Mouse (Mus musculus) retina, adult 2 months (tissue): ENCODE results near the gene Sorcs2.
A peak's percentile ranks its signal among the peaks of the same experiment; 100 is the strongest.
"Not testable (repeated sequence)": the region's sequence is repeated elsewhere in the genome, so short reads cannot be mapped to it uniquely, and the experiment has no call there.

Experiments
- DNase-seq: peaks from one replicate; pipeline ENCODE4 v3.0.0-alpha.2; 2012; ENCODE audit warnings: low read depth, low spot score

Gene Sorcs2

GRCm38 (mm10) chr5:36304299-36304980 is 93.5 kb downstream of the Sorcs2 start:
- DNase-seq: no peak

GRCm38 (mm10) chr5:36301166-36301565 is 96.8 kb downstream of the Sorcs2 start:
- peak; percentile 18 for DNase-seq

GRCm38 (mm10) chr5:36298049-36298448 is 99.9 kb downstream of the Sorcs2 start:
- DNase-seq: no peak

- no peak for DNase-seq
Observed at GRCm38 (mm10) chr5:36297246-36297645, 100.7 kb downstream of the Sorcs2 start.

GRCm38 (mm10) chr5:36293109-36293900 is 104.6 kb downstream of the Sorcs2 start:
- no peak for DNase-seq

GRCm38 (mm10) chr5:36292321-36292720 is 105.6 kb downstream of the Sorcs2 start:
- DNase-seq: no peak

GRCm38 (mm10) chr5:36291191-36291590 is 106.7 kb downstream of the Sorcs2 start:
- DNase-seq: no peak

GRCm38 (mm10) chr5:36285405-36285804 is 112.5 kb downstream of the Sorcs2 start:
- no peak for DNase-seq

GRCm38 (mm10) chr5:36279896-36280295 is 118.0 kb downstream of the Sorcs2 start:
- no peak for DNase-seq

- no peak for DNase-seq
Observed at GRCm38 (mm10) chr5:36274684-36275394, 123.1 kb downstream of the Sorcs2 start.

- DNase-seq: no peak
Observed at GRCm38 (mm10) chr5:36267194-36267769, 130.7 kb downstream of the Sorcs2 start.

GRCm38 (mm10) chr5:36260862-36261261 is 137.1 kb downstream of the Sorcs2 start:
- no peak for DNase-seq

GRCm38 (mm10) chr5:36259691-36260124 is 138.2 kb downstream of the Sorcs2 start:
- DNase-seq: no peak

- DNase-seq: no peak
Observed at GRCm38 (mm10) chr5:36258387-36259181, 139.4 kb downstream of the Sorcs2 start.

- no peak for DNase-seq
Observed at GRCm38 (mm10) chr5:36257008-36257407, 140.9 kb downstream of the Sorcs2 start.

GRCm38 (mm10) chr5:36254642-36255516 is 143.1 kb downstream of the Sorcs2 start:
- DNase-seq: no peak

- no peak for DNase-seq
Observed at GRCm38 (mm10) chr5:36252746-36253504, 145.0 kb downstream of the Sorcs2 start.

- no peak for DNase-seq
Observed at GRCm38 (mm10) chr5:36248022-36248421, 149.9 kb downstream of the Sorcs2 start.

- not testable (repeated sequence) for DNase-seq
Observed at GRCm38 (mm10) chr5:36237526-36237925, 160.4 kb downstream of the Sorcs2 start.
